Mouse (Mus musculus): ENCODE data around the gene Slc22a8.

- TF ChIP-seq CTCF (IDR thresholded peaks at IDR 0.05; ENCODE audit: extremely low read depth, insufficient read depth, low read length), result no peak
- no peak for TF ChIP-seq POLR2A (IDR thresholded peaks at IDR 0.05; ENCODE audit: extremely low read depth, insufficient read depth, low read length)
Observed at GRCm38 (mm10) chr19:8564021-8564420, 27.0 kb upstream of the Slc22a8 start.

Data from cortical plate, adult 2 months (tissue).